Mouse (Mus musculus) kidney, postnatal 0 days (tissue): Measurements from ENCODE around the gene Snai1. TPM values are rescaled to one million over a fixed set of nuclear protein-coding genes. Genes with fewer than 3 reads are reported as not detected.

Experiments used
- ATAC-seq: fragments of 200-750 bp; cut with Nextera tagmentation; replicated peaks from 2 replicates; pipeline ENCODE4 v1.8.0; 2017; ENCODE audit warnings: low read depth, moderate number of reproducible peaks, moderate TSS enrichment, moderate library complexity; ENCODE audit not compliant: low FRiP score
- DNase-seq: peaks from one replicate; pipeline ENCODE4 v3.0.0-alpha.2; 2016; ENCODE audit warnings: low spot score
- H3K27ac ChIP-seq: fragments of 300-500 bp; sonication (generic); 2 replicates; pipeline ENCODE4 v1.5.1; 2014; ENCODE audit warnings: mild to moderate bottlenecking
- H3K27me3 ChIP-seq: fragments of 300-500 bp; sonication (generic); 2 replicates; pipeline ENCODE4 v1.6.1; 2014; ENCODE audit warnings: low read length, mixed read lengths; ENCODE audit not compliant: insufficient read depth
- H3K36me3 ChIP-seq: fragments of 300-500 bp; sonication (generic); 2 replicates; pipeline ENCODE4 v1.6.1; 2014; ENCODE audit warnings: low read length, mixed read lengths; ENCODE audit not compliant: insufficient read depth
- H3K4me1 ChIP-seq: fragments of 300-500 bp; sonication (generic); replicated peaks from 2 replicates; pipeline ENCODE4 v1.6.1; 2014; ENCODE audit warnings: antibody characterized with exemption, low read length, mixed read lengths; ENCODE audit not compliant: insufficient read depth
- H3K4me2 ChIP-seq: fragments of 300-500 bp; sonication (generic); 2 replicates; pipeline ENCODE4 v1.6.1; 2014; ENCODE audit warnings: mild to moderate bottlenecking, low read length, moderate library complexity, mixed read lengths
- H3K4me3 ChIP-seq: fragments of 300-500 bp; sonication (generic); replicated peaks from 2 replicates; pipeline ENCODE4 v1.5.1; 2014; ENCODE audit warnings: low read depth, low read length
- H3K9ac ChIP-seq: fragments of 300-500 bp; sonication (generic); 2 replicates; pipeline ENCODE4 v1.6.1; 2014; ENCODE audit warnings: low read depth, low read length
- H3K9me3 ChIP-seq: fragments of 300-500 bp; sonication (generic); replicated peaks from 2 replicates; pipeline ENCODE4 v1.6.1; 2016; ENCODE audit warnings: low read length, inconsistent platforms, mixed read lengths
- CTCF ChIP-seq: IDR thresholded peaks from 2 replicates; pipeline ENCODE4 v1.5.1; 2016; ENCODE audit warnings: antibody characterized with exemption, low read depth, mild to moderate bottlenecking, moderate library complexity
- WGBS: fragments of 180-500 bp; shearing (Covaris S2); extraction: QIAGEN DNeasy Blood & Tissue Kit; methylation state at CpG from one replicate; pipeline ENCODE4 v1.1.7; 2014; 5-methylcytosine and 5-hydroxymethylcytosine counted together
- polyA plus RNA-seq: library from polyadenylated mRNA; unstranded; fragments of >200 nt; fragmentation: Nextera tagmentation; extraction: Ambion mirVana; gene quantifications from 2 replicates; pipeline ENCODE4 v1.2.1, GENCODE M21; 2015

The Snai1 gene
- polyA plus RNA-seq, 1 experiment from 2014 or later: 36.1 TPM

GRCm38 (mm10) chr2:167548961-167549360 lies 11.0 kb downstream of the Snai1 start:
- ATAC-seq (no peak), DNase-seq (no peak)
- no peaks in the 10 kb centered on the region for H3K9me3 ChIP-seq
- H3K36me3 ChIP-seq: no peaks in the 10 kb centered on the region
- H3K27me3 ChIP-seq: no peaks in the 10 kb centered on the region
- H3K4me3 ChIP-seq: no peak overlapping the region
- H3K4me2 ChIP-seq: no peak overlapping the region
- H3K4me1 ChIP-seq: no peaks in the 10 kb centered on the region; the same call in none of the 2 replicates
- H3K9ac ChIP-seq: no peak overlapping the region
- TF ChIP-seq CTCF: no peak
- no peak overlapping the region for H3K27ac ChIP-seq
- WGBS: 83% methylated on average over 7 of the region's 7 CpGs

- Histone ChIP-seq H3K4me1 (no peaks in the 10 kb centered on the region; the same call in 1 of the 2 replicates), H3K27me3 (no peaks in the 10 kb centered on the region), H3K4me2 (no peak overlapping the region), H3K36me3 (no peaks in the 10 kb centered on the region), H3K9ac (no peak overlapping the region), H3K27ac (no peak overlapping the region), H3K4me3 (no peak overlapping the region), H3K9me3 (no peaks in the 10 kb centered on the region)
- DNase-seq (no peak), ATAC-seq (no peak)
- no peak for TF ChIP-seq CTCF
- WGBS: 70% methylated on average over 8 of the region's 8 CpGs
Measured at GRCm38 (mm10) chr2:167550341-167550854, 12.4 kb downstream of the Snai1 start.

- ATAC-seq (no peak), DNase-seq (no peak)
- Histone ChIP-seq H3K36me3 (no peaks in the 10 kb centered on the region), H3K4me3 (no peak overlapping the region), H3K4me1 (no peaks in the 10 kb centered on the region; the same call in 1 of the 2 replicates), H3K9ac (no peak overlapping the region), H3K27me3 (no peaks in the 10 kb centered on the region), H3K9me3 (no peaks in the 10 kb centered on the region), H3K27ac (no peak overlapping the region), H3K4me2 (no peak overlapping the region)
- 81% methylated on average over 8 of the region's 8 CpGs for WGBS
- no peak for TF ChIP-seq CTCF
Measured at GRCm38 (mm10) chr2:167551342-167551920, 13.4 kb downstream of the Snai1 start.

GRCm38 (mm10) chr2:167552292-167552691 lies 14.3 kb downstream of the Snai1 start:
- Histone ChIP-seq H3K4me3 (no peak overlapping the region), H3K27ac (peak overlapping the region; percentile 51; the same call in 1 of the 2 replicates), H3K36me3 (no peaks in the 10 kb centered on the region), H3K9ac (no peak overlapping the region), H3K4me1 (no peaks in the 10 kb centered on the region), H3K4me2 (no peak overlapping the region), H3K9me3 (no peaks in the 10 kb centered on the region), H3K27me3 (no peaks in the 10 kb centered on the region)
- no peak for TF ChIP-seq CTCF
- DNase-seq (no peak), ATAC-seq (no peak)
- 83% methylated on average over 4 of the region's 4 CpGs for WGBS

- peak; percentile 26 for DNase-seq
- 29% methylated on average over 11 of the region's 11 CpGs for WGBS
- Histone ChIP-seq H3K9me3 (no peaks in the 10 kb centered on the region), H3K36me3 (no peaks in the 10 kb centered on the region), H3K9ac (no peak overlapping the region), H3K4me2 (no peak overlapping the region), H3K4me3 (no peak overlapping the region), H3K27me3 (no peaks in the 10 kb centered on the region), H3K27ac (peak overlapping the region; percentile 51), H3K4me1 (no peaks in the 10 kb centered on the region)
- no peak for ATAC-seq
- no peak for TF ChIP-seq CTCF
Measured at GRCm38 (mm10) chr2:167552927-167553402, 15.0 kb downstream of the Snai1 start.

GRCm38 (mm10) chr2:167555766-167556165 lies 17.8 kb downstream of the Snai1 start:
- 91% methylated on average over 5 of the region's 5 CpGs for WGBS
- no peaks in the 10 kb centered on the region for H3K27me3 ChIP-seq
- no peak overlapping the region for H3K4me2 ChIP-seq
- H3K4me1 ChIP-seq: peaks cover 7% of the 10 kb centered on the region; the same call in 1 of the 2 replicates
- H3K9ac ChIP-seq: no peak overlapping the region
- no peak for TF ChIP-seq CTCF
- ATAC-seq: no peak
- no peaks in the 10 kb centered on the region for H3K9me3 ChIP-seq
- H3K36me3 ChIP-seq: no peaks in the 10 kb centered on the region
- no peak for DNase-seq
- H3K27ac ChIP-seq: no peak overlapping the region
- H3K4me3 ChIP-seq: no peak overlapping the region
